Mouse (Mus musculus): ENCODE measurements around the gene Cabp2.
"Not testable (repeated sequence)": the region's sequence is repeated elsewhere in the genome, so short reads cannot be mapped to it uniquely, and the experiment has no call there.

GRCm38 (mm10) chr19:4064501-4064900, 16.9 kb upstream of the Cabp2 start:
- not testable (repeated sequence) for TF ChIP-seq POLR2A, CTCF (IDR thresholded peaks at IDR 0.05; ENCODE audit: extremely low read depth, insufficient read depth, low read length)
